Mouse (Mus musculus) ovary, postnatal 14 days (tissue): ENCODE measurements at regions not wholly inside any gene's neighbourhood (a gene's known extent, or its start where the extent isn't known, plus 50 kb on each side); places are given as distances from the start of the nearest gene placed in this dataset.

Source experiments
- DNase-seq: peaks from one replicate; pipeline ENCODE4 v3.0.0; 2022; ENCODE audit warnings: low spot score

- DNase-seq, result no peak
Observed at GRCm38 (mm10) chr9:85521342-85521741, 194.2 kb upstream of the Tent5a start.

GRCm38 (mm10) chr9:85520941-85521340, 193.8 kb upstream of the Tent5a start:
- DNase-seq, result no peak

GRCm38 (mm10) chr9:85499006-85499405, 171.9 kb upstream of the Tent5a start:
- no peak for DNase-seq

GRCm38 (mm10) chr9:85497348-85497747, 170.2 kb upstream of the Tent5a start:
- no peak for DNase-seq

GRCm38 (mm10) chr9:85496506-85497239, 169.5 kb upstream of the Tent5a start:
- DNase-seq, result no peak

- no peak for DNase-seq
Observed at GRCm38 (mm10) chr9:85495056-85495455, 167.9 kb upstream of the Tent5a start.

GRCm38 (mm10) chr9:85493760-85494159, 166.6 kb upstream of the Tent5a start:
- DNase-seq, result no peak

GRCm38 (mm10) chr9:85490367-85490766, 163.2 kb upstream of the Tent5a start:
- DNase-seq, result no peak

- no peak for DNase-seq
Observed at GRCm38 (mm10) chr9:85487915-85488314, 160.8 kb upstream of the Tent5a start.

GRCm38 (mm10) chr9:85487052-85487668, 160.0 kb upstream of the Tent5a start:
- DNase-seq, result no peak

GRCm38 (mm10) chr9:85485749-85486148, 158.6 kb upstream of the Tent5a start:
- DNase-seq, result no peak

GRCm38 (mm10) chr9:85483248-85483647, 156.1 kb upstream of the Tent5a start:
- DNase-seq, result no peak

- DNase-seq, result no peak
Observed at GRCm38 (mm10) chr9:85480566-85480965, 153.4 kb upstream of the Tent5a start.

GRCm38 (mm10) chr9:85475214-85475613, 148.1 kb upstream of the Tent5a start:
- no peak for DNase-seq

GRCm38 (mm10) chr9:85470264-85470821, 143.2 kb upstream of the Tent5a start:
- no peak for DNase-seq

- DNase-seq, result no peak
Observed at GRCm38 (mm10) chr9:85469288-85469687, 142.1 kb upstream of the Tent5a start.

- no peak for DNase-seq
Observed at GRCm38 (mm10) chr9:85466671-85467070, 139.5 kb upstream of the Tent5a start.

- DNase-seq, result no peak
Observed at GRCm38 (mm10) chr9:85459062-85459805, 132.1 kb upstream of the Tent5a start.

- no peak for DNase-seq
Observed at GRCm38 (mm10) chr9:85458356-85458755, 131.2 kb upstream of the Tent5a start.

- no peak for DNase-seq
Observed at GRCm38 (mm10) chr9:85457400-85457799, 130.3 kb upstream of the Tent5a start.

GRCm38 (mm10) chr9:85455382-85455781, 128.2 kb upstream of the Tent5a start:
- no peak for DNase-seq

GRCm38 (mm10) chr9:85452196-85452857, 125.2 kb upstream of the Tent5a start:
- DNase-seq, result no peak
